Mouse (Mus musculus): ENCODE data around the gene Pde4dip. TPM values are rescaled to one million over a fixed set of nuclear protein-coding genes. Genes with fewer than 3 reads are reported as not detected.
A peak's percentile ranks its signal among the peaks of the same experiment; 100 is the strongest.

The Pde4dip gene
- polyA plus RNA-seq, 1 experiment from 2014 or later, result 20.1 TPM

GRCm38 (mm10) chr3:97811651-97812399 is 76.7 kb downstream of the Pde4dip start:
- H3K9ac ChIP-seq, result no peak overlapping the region
- no peaks in the 10 kb centered on the region for H3K4me1 ChIP-seq (ENCODE audit: insufficient read depth)
- H3K27me3 ChIP-seq (ENCODE audit: insufficient read depth, low read length), result no peaks in the 10 kb centered on the region
- TF ChIP-seq CTCF (IDR thresholded peaks at IDR 0.05; ENCODE audit: low read depth), result no peak
- 17% methylated on average over 7 of the region's 7 CpGs for WGBS
- peak overlapping the region; percentile 38; the same call in 1 of the 2 replicates for H3K27ac ChIP-seq (ENCODE audit: low read depth)
- no peaks in the 10 kb centered on the region for H3K9me3 ChIP-seq (ENCODE audit: low read depth, low read length)
- ATAC-seq (ENCODE audit: insufficient read depth) (peak; percentile 69; the same call in 1 of the 2 replicates), DNase-seq (peak; percentile 52)
- no peak overlapping the region for H3K4me2 ChIP-seq
- H3K36me3 ChIP-seq (ENCODE audit: insufficient read depth), result no peaks in the 10 kb centered on the region
- no peak overlapping the region for H3K4me3 ChIP-seq (ENCODE audit: low read depth, low read length)

GRCm38 (mm10) chr3:97811158-97811557 is 77.3 kb downstream of the Pde4dip start:
- Histone ChIP-seq H3K4me1 (ENCODE audit: insufficient read depth) (no peaks in the 10 kb centered on the region), H3K4me3 (ENCODE audit: low read depth, low read length) (no peak overlapping the region), H3K27ac (ENCODE audit: low read depth) (peak overlapping the region; percentile 38; the same call in 1 of the 2 replicates), H3K36me3 (ENCODE audit: insufficient read depth) (no peaks in the 10 kb centered on the region), H3K27me3 (ENCODE audit: insufficient read depth, low read length) (no peaks in the 10 kb centered on the region), H3K4me2 (no peak overlapping the region), H3K9me3 (ENCODE audit: low read depth, low read length) (no peaks in the 10 kb centered on the region), H3K9ac (no peak overlapping the region)
- no peak for DNase-seq
- ATAC-seq (ENCODE audit: insufficient read depth), result 0 out of 2 replicates have a peak, but pooled peaks have one; percentile 47
- TF ChIP-seq CTCF (IDR thresholded peaks at IDR 0.05; ENCODE audit: low read depth), result no peak
- 15% methylated on average over 6 of the region's 6 CpGs for WGBS

GRCm38 (mm10) chr3:97810334-97810733 is 78.2 kb downstream of the Pde4dip start:
- H3K4me1 ChIP-seq (ENCODE audit: insufficient read depth), result no peaks in the 10 kb centered on the region
- WGBS, result 90% methylated on average over 2 of the region's 2 CpGs
- TF ChIP-seq CTCF (IDR thresholded peaks at IDR 0.05; ENCODE audit: low read depth), result no peak
- no peak overlapping the region for H3K4me2 ChIP-seq
- no peak overlapping the region for H3K27ac ChIP-seq (ENCODE audit: low read depth)
- no peaks in the 10 kb centered on the region for H3K27me3 ChIP-seq (ENCODE audit: insufficient read depth, low read length)
- ATAC-seq (ENCODE audit: insufficient read depth) (no peak), DNase-seq (no peak)
- H3K36me3 ChIP-seq (ENCODE audit: insufficient read depth), result no peaks in the 10 kb centered on the region
- H3K4me3 ChIP-seq (ENCODE audit: low read depth, low read length), result no peak overlapping the region
- no peaks in the 10 kb centered on the region for H3K9me3 ChIP-seq (ENCODE audit: low read depth, low read length)
- no peak overlapping the region for H3K9ac ChIP-seq

GRCm38 (mm10) chr3:97805559-97805958 is 82.9 kb downstream of the Pde4dip start:
- no peaks in the 10 kb centered on the region for H3K27me3 ChIP-seq (ENCODE audit: insufficient read depth, low read length)
- H3K9me3 ChIP-seq (ENCODE audit: low read depth, low read length), result no peaks in the 10 kb centered on the region
- no peak overlapping the region for H3K9ac ChIP-seq
- no peaks in the 10 kb centered on the region for H3K4me1 ChIP-seq (ENCODE audit: insufficient read depth)
- WGBS, result 81% methylated on average over 2 of the region's 2 CpGs
- no peak overlapping the region for H3K4me2 ChIP-seq
- H3K36me3 ChIP-seq (ENCODE audit: insufficient read depth), result no peaks in the 10 kb centered on the region
- no peak overlapping the region for H3K27ac ChIP-seq (ENCODE audit: low read depth)
- TF ChIP-seq CTCF (IDR thresholded peaks at IDR 0.05; ENCODE audit: low read depth), result no peak
- ATAC-seq (ENCODE audit: insufficient read depth), result no peak
- no peak for DNase-seq
- H3K4me3 ChIP-seq (ENCODE audit: low read depth, low read length), result no peak overlapping the region

- peak; percentile 61 for DNase-seq
- H3K27ac ChIP-seq (ENCODE audit: low read depth), result peak overlapping the region; percentile 63
These were observed 84.8 kb downstream of the Pde4dip start for GRCm38 (mm10) chr3:97803675-97804074.

GRCm38 (mm10) chr3:97802927-97803326 is 85.6 kb downstream of the Pde4dip start:
- Histone ChIP-seq H3K36me3 (ENCODE audit: insufficient read depth) (no peaks in the 10 kb centered on the region), H3K4me2 (no peak overlapping the region), H3K27me3 (ENCODE audit: insufficient read depth, low read length) (no peaks in the 10 kb centered on the region), H3K27ac (ENCODE audit: low read depth) (peak overlapping the region; percentile 58; the same call in 1 of the 2 replicates), H3K4me1 (ENCODE audit: insufficient read depth) (no peaks in the 10 kb centered on the region), H3K4me3 (ENCODE audit: low read depth, low read length) (no peak overlapping the region), H3K9me3 (ENCODE audit: low read depth, low read length) (no peaks in the 10 kb centered on the region), H3K9ac (no peak overlapping the region)
- DNase-seq (no peak), ATAC-seq (ENCODE audit: insufficient read depth) (no peak)
- WGBS, result 81% methylated on average over 2 of the region's 2 CpGs
- no peak for TF ChIP-seq CTCF (IDR thresholded peaks at IDR 0.05; ENCODE audit: low read depth)

More at GRCm38 (mm10) chr3:97803675-97804074, 84.8 kb downstream of the Pde4dip start:
- H3K9ac ChIP-seq, result no peak overlapping the region
- no peaks in the 10 kb centered on the region for H3K27me3 ChIP-seq (ENCODE audit: insufficient read depth, low read length)
- H3K4me3 ChIP-seq (ENCODE audit: low read depth, low read length), result no peak overlapping the region
- no peaks in the 10 kb centered on the region for H3K9me3 ChIP-seq (ENCODE audit: low read depth, low read length)
- no peak for TF ChIP-seq CTCF (IDR thresholded peaks at IDR 0.05; ENCODE audit: low read depth)
- H3K4me1 ChIP-seq (ENCODE audit: insufficient read depth), result no peaks in the 10 kb centered on the region
- peak; percentile 65; the same call in 1 of the 2 replicates for ATAC-seq (ENCODE audit: insufficient read depth)
- no peak overlapping the region for H3K4me2 ChIP-seq
- 55% methylated on average over 3 of the region's 3 CpGs for WGBS
- H3K36me3 ChIP-seq (ENCODE audit: insufficient read depth), result no peaks in the 10 kb centered on the region

- Histone ChIP-seq H3K36me3 (ENCODE audit: insufficient read depth) (no peaks in the 10 kb centered on the region), H3K27ac (ENCODE audit: low read depth) (no peak overlapping the region; the same call in 1 of the 2 replicates), H3K9ac (no peak overlapping the region), H3K4me1 (ENCODE audit: insufficient read depth) (no peaks in the 10 kb centered on the region), H3K4me2 (no peak overlapping the region), H3K27me3 (ENCODE audit: insufficient read depth, low read length) (no peaks in the 10 kb centered on the region), H3K9me3 (ENCODE audit: low read depth, low read length) (no peaks in the 10 kb centered on the region), H3K4me3 (ENCODE audit: low read depth, low read length) (no peak overlapping the region)
- DNase-seq, result no peak
- no peak for TF ChIP-seq CTCF (IDR thresholded peaks at IDR 0.05; ENCODE audit: low read depth)
- ATAC-seq (ENCODE audit: insufficient read depth), result no peak
- 62% methylated on average over 5 of the region's 5 CpGs for WGBS
These were observed 86.2 kb downstream of the Pde4dip start for GRCm38 (mm10) chr3:97802297-97802696.

Data from lung, embryonic 14.5 days (tissue).